Mouse (Mus musculus): ENCODE results near the gene Pole3. TPM values are rescaled to one million over a fixed set of nuclear protein-coding genes. Genes with fewer than 3 reads are reported as not detected.

The Pole3 gene
- total RNA-seq (2014; fragmentation: Nextera tagmentation) = 32.5 and 36.3 TPM in 2 replicates
- 71.7 and 73.9 TPM in 2 replicates for total RNA-seq (2017)
- 37.2 and 40.9 TPM in 2 replicates for polyA plus RNA-seq (2012)

GRCm38 (mm10) chr4:62524651-62525488 is at the start of gene Pole3, which contains the start of gene 4933430I17Rik:
TSS of gene Pole3 (minus strand) at chr4:62525068.
TSS of gene 4933430I17Rik (plus strand) at chr4:62525369.
- DNase-seq (ENCODE audit: low spot score) = no peak
- H3K27me3 ChIP-seq (ENCODE audit: insufficient read depth, low read length) = peaks cover 18% of the 10 kb centered on the region
- peaks cover 29% of the 10 kb centered on the region for H3K36me3 ChIP-seq (replicated peaks)
- H3K4me1 ChIP-seq (ENCODE audit: insufficient read depth, low read depth, low read length) = peaks cover 39% of the 10 kb centered on the region
- TF ChIP-seq GATA2 (IDR thresholded peaks at IDR 0.05; ENCODE audit: borderline replicate concordance, low read depth, low read length) = no peak
- TF ChIP-seq GATA1 (IDR thresholded peaks at IDR 0.05; ENCODE audit: borderline replicate concordance, low read length) = no peak
- TF ChIP-seq CTCF (IDR thresholded peaks at IDR 0.05; ENCODE audit: low read depth, low read length) = no peak
- no peak for TF ChIP-seq POLR2AphosphoS5 (IDR thresholded peaks at IDR 0.05; ENCODE audit: insufficient replicate concordance, low read depth, low read length)
- no peak for TF ChIP-seq TAL1 (conservative IDR thresholded peaks at IDR 0.05; ENCODE audit: low read depth, low read length)
- no peaks in the 10 kb centered on the region for H3K9me3 ChIP-seq (replicated peaks)
- peak; percentile 96 for ATAC-seq (ENCODE audit: extremely low read depth, insufficient number of reproducible peaks, low FRiP score, poor library complexity, severe bottlenecking)
- H3K4me3 ChIP-seq (ENCODE audit: low read depth, low read length) = peak within 1 kb of the TSS; percentile 92

- DNase-seq (ENCODE audit: low spot score) = no peak
- Histone ChIP-seq H3K27me3 (ENCODE audit: insufficient read depth, low read length) (no peaks in the 10 kb centered on the region), H3K9me3 (replicated peaks) (no peaks in the 10 kb centered on the region), H3K4me1 (ENCODE audit: insufficient read depth, low read depth, low read length) (no peaks in the 10 kb centered on the region), H3K36me3 (replicated peaks) (no peaks in the 10 kb centered on the region), H3K4me3 (ENCODE audit: low read depth, low read length) (no peak overlapping the region)
- TF ChIP-seq GATA2 (IDR thresholded peaks at IDR 0.05; ENCODE audit: borderline replicate concordance, low read depth, low read length) = no peak
- no peak for TF ChIP-seq CTCF (IDR thresholded peaks at IDR 0.05; ENCODE audit: low read depth, low read length)
- no peak for TF ChIP-seq POLR2AphosphoS5 (IDR thresholded peaks at IDR 0.05; ENCODE audit: insufficient replicate concordance, low read depth, low read length)
- ATAC-seq (ENCODE audit: extremely low read depth, insufficient number of reproducible peaks, low FRiP score, poor library complexity, severe bottlenecking) = no peak
Measured at GRCm38 (mm10) chr4:62570029-62570428, 45.2 kb upstream of the Pole3 start.

GRCm38 (mm10) chr4:62569603-62570002 is 44.7 kb upstream of the Pole3 start:
- Histone ChIP-seq H3K36me3 (replicated peaks) (no peaks in the 10 kb centered on the region), H3K4me3 (ENCODE audit: low read depth, low read length) (no peak overlapping the region), H3K27me3 (ENCODE audit: insufficient read depth, low read length) (no peaks in the 10 kb centered on the region), H3K9me3 (replicated peaks) (no peaks in the 10 kb centered on the region), H3K4me1 (ENCODE audit: insufficient read depth, low read depth, low read length) (no peaks in the 10 kb centered on the region)
- TF ChIP-seq GATA1 (IDR thresholded peaks at IDR 0.05; ENCODE audit: borderline replicate concordance, low read length) = no peak
- TF ChIP-seq CTCF (IDR thresholded peaks at IDR 0.05; ENCODE audit: low read depth, low read length) = no peak
- TF ChIP-seq GATA2 (IDR thresholded peaks at IDR 0.05; ENCODE audit: borderline replicate concordance, low read depth, low read length) = no peak
- no peak for TF ChIP-seq TAL1 (conservative IDR thresholded peaks at IDR 0.05; ENCODE audit: low read depth, low read length)
- no peak for TF ChIP-seq POLR2AphosphoS5 (IDR thresholded peaks at IDR 0.05; ENCODE audit: insufficient replicate concordance, low read depth, low read length)
- DNase-seq (ENCODE audit: low spot score) (no peak), ATAC-seq (ENCODE audit: extremely low read depth, insufficient number of reproducible peaks, low FRiP score, poor library complexity, severe bottlenecking) (no peak)

GRCm38 (mm10) chr4:62568359-62568758 is 43.5 kb upstream of the Pole3 start:
- Histone ChIP-seq H3K36me3 (replicated peaks) (no peaks in the 10 kb centered on the region), H3K27me3 (ENCODE audit: insufficient read depth, low read length) (no peaks in the 10 kb centered on the region), H3K4me3 (ENCODE audit: low read depth, low read length) (no peak overlapping the region), H3K4me1 (ENCODE audit: insufficient read depth, low read depth, low read length) (no peaks in the 10 kb centered on the region), H3K9me3 (replicated peaks) (no peaks in the 10 kb centered on the region)
- no peak for TF ChIP-seq POLR2AphosphoS5 (IDR thresholded peaks at IDR 0.05; ENCODE audit: insufficient replicate concordance, low read depth, low read length)
- TF ChIP-seq CTCF (IDR thresholded peaks at IDR 0.05; ENCODE audit: low read depth, low read length) = no peak
- TF ChIP-seq GATA1 (IDR thresholded peaks at IDR 0.05; ENCODE audit: borderline replicate concordance, low read length) = no peak
- no peak for TF ChIP-seq GATA2 (IDR thresholded peaks at IDR 0.05; ENCODE audit: borderline replicate concordance, low read depth, low read length)
- TF ChIP-seq TAL1 (conservative IDR thresholded peaks at IDR 0.05; ENCODE audit: low read depth, low read length) = no peak
- ATAC-seq (ENCODE audit: extremely low read depth, insufficient number of reproducible peaks, low FRiP score, poor library complexity, severe bottlenecking) (no peak), DNase-seq (ENCODE audit: low spot score) (no peak)

GRCm38 (mm10) chr4:62567696-62568095 is 42.8 kb upstream of the Pole3 start:
- no peak for TF ChIP-seq CTCF (IDR thresholded peaks at IDR 0.05; ENCODE audit: low read depth, low read length)
- TF ChIP-seq TAL1 (conservative IDR thresholded peaks at IDR 0.05; ENCODE audit: low read depth, low read length) = no peak
- TF ChIP-seq POLR2AphosphoS5 (IDR thresholded peaks at IDR 0.05; ENCODE audit: insufficient replicate concordance, low read depth, low read length) = no peak
- no peak for TF ChIP-seq GATA1 (IDR thresholded peaks at IDR 0.05; ENCODE audit: borderline replicate concordance, low read length)
- TF ChIP-seq GATA2 (IDR thresholded peaks at IDR 0.05; ENCODE audit: borderline replicate concordance, low read depth, low read length) = no peak
- Histone ChIP-seq H3K36me3 (replicated peaks) (no peaks in the 10 kb centered on the region), H3K4me3 (ENCODE audit: low read depth, low read length) (no peak overlapping the region), H3K9me3 (replicated peaks) (no peaks in the 10 kb centered on the region), H3K27me3 (ENCODE audit: insufficient read depth, low read length) (peaks cover 3% of the 10 kb centered on the region; the same call in 1 of the 2 replicates), H3K4me1 (ENCODE audit: insufficient read depth, low read depth, low read length) (no peaks in the 10 kb centered on the region)
- ATAC-seq (ENCODE audit: extremely low read depth, insufficient number of reproducible peaks, low FRiP score, poor library complexity, severe bottlenecking) = no peak
- no peak for DNase-seq (ENCODE audit: low spot score)

GRCm38 (mm10) chr4:62566530-62566929 is 41.7 kb upstream of the Pole3 start:
- Histone ChIP-seq H3K4me1 (ENCODE audit: insufficient read depth, low read depth, low read length) (no peaks in the 10 kb centered on the region), H3K27me3 (ENCODE audit: insufficient read depth, low read length) (peaks cover 3% of the 10 kb centered on the region; the same call in 1 of the 2 replicates), H3K4me3 (ENCODE audit: low read depth, low read length) (no peak overlapping the region), H3K36me3 (replicated peaks) (no peaks in the 10 kb centered on the region), H3K9me3 (replicated peaks) (no peaks in the 10 kb centered on the region)
- DNase-seq (ENCODE audit: low spot score) (no peak), ATAC-seq (ENCODE audit: extremely low read depth, insufficient number of reproducible peaks, low FRiP score, poor library complexity, severe bottlenecking) (no peak)
- TF ChIP-seq POLR2AphosphoS5 (IDR thresholded peaks at IDR 0.05; ENCODE audit: insufficient replicate concordance, low read depth, low read length) = no peak
- no peak for TF ChIP-seq GATA1 (IDR thresholded peaks at IDR 0.05; ENCODE audit: borderline replicate concordance, low read length)
- TF ChIP-seq TAL1 (conservative IDR thresholded peaks at IDR 0.05; ENCODE audit: low read depth, low read length) = no peak
- TF ChIP-seq GATA2 (IDR thresholded peaks at IDR 0.05; ENCODE audit: borderline replicate concordance, low read depth, low read length) = no peak
- no peak for TF ChIP-seq CTCF (IDR thresholded peaks at IDR 0.05; ENCODE audit: low read depth, low read length)
